Mouse (Mus musculus) olfactory bulb, adult 2 months (tissue): ENCODE measurements around the gene Ndufc2. TPM values are rescaled to one million over a fixed set of nuclear protein-coding genes. Genes with fewer than 3 reads are reported as not detected.

ENCODE experiments used
- H3K27ac ChIP-seq: fragments of 200-500 bp; 2 replicates; pipeline ENCODE4 v1.5.1; 2012; ENCODE audit warnings: low read depth, low read length; ENCODE audit not compliant: insufficient read depth
- H3K4me1 ChIP-seq: fragments of 200-500 bp; 2 replicates; pipeline ENCODE4 v1.6.1; 2012; ENCODE audit warnings: low read length; ENCODE audit not compliant: control insufficient read depth, insufficient read depth
- H3K4me3 ChIP-seq: fragments of 200-500 bp; 2 replicates; pipeline ENCODE4 v1.5.1; 2012; ENCODE audit warnings: mild to moderate bottlenecking, low read depth, low read length, moderate library complexity; ENCODE audit not compliant: insufficient read depth
- CTCF ChIP-seq: fragments of 200-500 bp; IDR thresholded peaks from 2 replicates; pipeline ENCODE4 v1.5.1; 2012; ENCODE audit warnings: low read depth, mild to moderate bottlenecking, low read length, moderate library complexity; ENCODE audit not compliant: insufficient read depth
- POLR2A ChIP-seq: fragments of 200-500 bp; IDR thresholded peaks from 2 replicates; pipeline ENCODE4 v1.6.1; 2012; ENCODE audit warnings: mild to moderate bottlenecking, low read depth, low read length, moderate library complexity; ENCODE audit not compliant: insufficient read depth
- WGBS: fragments of 180-500 bp; shearing (Covaris S2); methylation state at CpG from one replicate; pipeline ENCODE4 v1.1.7; 2018; 5-methylcytosine and 5-hydroxymethylcytosine counted together
- polyA plus RNA-seq: library from polyadenylated mRNA; stranded (reverse); fragments of >200 nt; gene quantifications from 2 replicates; pipeline ENCODE4 v1.2.4, GENCODE M21; 2012; ENCODE audit warnings: low replicate concordance; ENCODE audit not compliant: missing spikeins, insufficient read depth, insufficient read length

The Ndufc2 gene
- polyA plus RNA-seq, 1 experiment = not detected

- Histone ChIP-seq H3K4me1 (peaks cover 9% of the 10 kb centered on the region), H3K27ac (no peak overlapping the region), H3K4me3 (no peak overlapping the region)
- TF ChIP-seq POLR2A (no peak), CTCF (no peak)
- 95% methylated on average over 10 of the region's 10 CpGs for WGBS
Observed at GRCm38 (mm10) chr7:97454795-97455194, 55.0 kb downstream of the Ndufc2 start.

DNA sequence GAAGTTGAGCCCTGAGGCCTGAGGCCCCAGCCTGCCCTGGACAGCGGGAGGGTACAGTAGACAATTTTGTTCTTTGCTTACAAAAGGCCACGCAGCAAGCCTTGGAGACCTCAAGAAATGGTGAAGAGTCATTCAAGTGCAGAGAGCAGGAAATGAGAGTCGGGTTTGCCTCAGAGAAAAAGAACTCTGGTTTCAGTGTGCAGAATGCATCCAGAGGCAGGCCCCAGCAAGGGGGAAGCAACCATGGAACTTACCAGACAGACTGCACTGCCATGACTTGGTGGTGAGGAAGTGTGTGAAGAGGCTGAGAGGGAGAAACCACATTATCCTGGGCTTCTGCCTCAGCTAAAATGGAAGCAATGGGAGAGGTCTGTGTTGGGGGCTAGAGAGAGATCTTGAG is 55.8 kb downstream of the Ndufc2 start:
- Histone ChIP-seq H3K4me1 (peaks cover 9% of the 10 kb centered on the region), H3K27ac (no peak overlapping the region), H3K4me3 (no peak overlapping the region)
- TF ChIP-seq CTCF (no peak), POLR2A (no peak)
- 72% methylated on average over 3 of the region's 3 CpGs for WGBS

Other genes with a start within 250 kb of the Ndufc2 start
- gene Usp35, start 68.0 kb upstream of the Ndufc2 start, polyA plus RNA-seq = not detected in 2 replicates
- gene Kctd21, start 67.7 kb upstream of the Ndufc2 start, polyA plus RNA-seq = not detected in 2 replicates
- not detected in 2 replicates for gene Alg8, start 28.4 kb upstream of the Ndufc2 start, polyA plus RNA-seq
- not detected in 2 replicates for gene Thrsp, start 17.7 kb downstream of the Ndufc2 start, polyA plus RNA-seq
- gene Kctd14, start 51.3 kb downstream of the Ndufc2 start, polyA plus RNA-seq = not detected in 2 replicates
- gene Ints4, start 81.0 kb downstream of the Ndufc2 start, polyA plus RNA-seq = not detected in 2 replicates
- not detected in 2 replicates for gene Aamdc, start 179.5 kb downstream of the Ndufc2 start, polyA plus RNA-seq
- gene Rsf1, start 179.9 kb downstream of the Ndufc2 start, polyA plus RNA-seq = 69.4 and 122 TPM in 2 replicates